Mouse (Mus musculus) embryonic facial prominence, embryonic 15.5 days (tissue): Measurements from ENCODE around the gene Vmn1r46. TPM values are rescaled to one million over a fixed set of nuclear protein-coding genes. Genes with fewer than 3 reads are reported as not detected.
"Not testable (repeated sequence)": the region's sequence is repeated elsewhere in the genome, so short reads cannot be mapped to it uniquely, and the experiment has no call there.

ENCODE experiments used
- ATAC-seq: fragments of 200-750 bp; cut with Nextera tagmentation; 2 replicates; pipeline ENCODE4 v1.8.0; 2017; ENCODE audit warnings: low read depth, moderate TSS enrichment; ENCODE audit not compliant: insufficient number of reproducible peaks, low FRiP score, low TSS enrichment
- H3K27ac ChIP-seq: fragments of 300-500 bp; sonication (generic); replicated peaks from 2 replicates; pipeline ENCODE4 v1.5.1; 2015; ENCODE audit warnings: mild to moderate bottlenecking, inconsistent platforms
- H3K27me3 ChIP-seq: fragments of 300-500 bp; sonication (generic); 2 replicates; pipeline ENCODE4 v1.6.1; 2015; ENCODE audit warnings: inconsistent platforms
- H3K36me3 ChIP-seq: fragments of 300-500 bp; sonication (generic); 2 replicates; pipeline ENCODE4 v1.6.1; 2015; ENCODE audit warnings: mild to moderate bottlenecking, inconsistent platforms
- H3K4me1 ChIP-seq: fragments of 300-500 bp; sonication (generic); 2 replicates; pipeline ENCODE4 v1.6.1; 2015; ENCODE audit warnings: inconsistent platforms
- H3K4me2 ChIP-seq: fragments of 300-500 bp; sonication (generic); replicated peaks from 2 replicates; pipeline ENCODE4 v1.6.1; 2015; ENCODE audit warnings: mild to moderate bottlenecking, inconsistent platforms
- H3K4me3 ChIP-seq: fragments of 300-500 bp; sonication (generic); replicated peaks from 2 replicates; pipeline ENCODE4 v1.5.1; 2015; ENCODE audit warnings: mild to moderate bottlenecking, inconsistent platforms
- H3K9ac ChIP-seq: fragments of 300-500 bp; sonication (generic); 2 replicates; pipeline ENCODE4 v1.6.1; 2015; ENCODE audit warnings: inconsistent platforms
- H3K9me3 ChIP-seq: fragments of 300-500 bp; sonication (generic); replicated peaks from 2 replicates; pipeline ENCODE4 v1.6.1; 2016; ENCODE audit warnings: inconsistent platforms
- WGBS: fragments of 180-500 bp; shearing (Covaris S2); methylation state at CpG from one replicate; pipeline ENCODE4 v1.1.7; 2015; 5-methylcytosine and 5-hydroxymethylcytosine counted together
- polyA plus RNA-seq: library from polyadenylated mRNA; unstranded; fragments of >200 nt; fragmentation: Nextera tagmentation; extraction: Ambion mirVana; gene quantifications from 2 replicates; pipeline ENCODE4 v1.2.1, GENCODE M21; 2015

The Vmn1r46 gene
- not detected in 2 replicates for polyA plus RNA-seq

- Histone ChIP-seq H3K4me3 (no peak within 1 kb of the TSS), H3K9ac (no peak within 1 kb of the TSS), H3K9me3 (no peaks in the 10 kb centered on the region), H3K4me2 (no peak within 1 kb of the TSS), H3K27ac (no peak within 1 kb of the TSS), H3K4me1 (no peaks in the 10 kb centered on the region), H3K27me3 (no peaks in the 10 kb centered on the region), H3K36me3 (no peaks in the 10 kb centered on the region)
- ATAC-seq: no peak
- 47% methylated on average over 2 of the region's 2 CpGs for WGBS
Measured at GRCm38 (mm10) chr6:89969013-89969412, at the start of gene Vmn1r46. Gene Vmn1r46 (plus strand): TSS chr6:89969313.

GRCm38 (mm10) chr6:89940498-89940897 is 28.6 kb upstream of the Vmn1r46 start, which contains the start of gene Vmn1r45:
Gene Vmn1r45 (minus strand): TSS chr6:89940598.
- not testable (repeated sequence) for H3K9me3 ChIP-seq, H3K36me3 ChIP-seq, ATAC-seq, H3K9ac ChIP-seq, H3K4me1 ChIP-seq, H3K27ac ChIP-seq, H3K27me3 ChIP-seq, H3K4me2 ChIP-seq, H3K4me3 ChIP-seq
- WGBS: 86% methylated on average over 2 of the region's 2 CpGs

GRCm38 (mm10) chr6:89940926-89941325 is 28.2 kb upstream of the Vmn1r46 start:
- Histone ChIP-seq H3K36me3 (no peaks in the 10 kb centered on the region), H3K4me3 (no peak overlapping the region), H3K4me1 (no peaks in the 10 kb centered on the region), H3K27me3 (no peaks in the 10 kb centered on the region), H3K9me3 (no peaks in the 10 kb centered on the region), H3K9ac (no peak overlapping the region), H3K27ac (no peak overlapping the region), H3K4me2 (no peak overlapping the region)
- WGBS: 73% methylated on average over 2 of the region's 2 CpGs
- no peak for ATAC-seq

GRCm38 (mm10) chr6:89953556-89953955 is 15.6 kb upstream of the Vmn1r46 start:
- H3K9me3 ChIP-seq: no peaks in the 10 kb centered on the region
- ATAC-seq: no peak
- no peaks in the 10 kb centered on the region for H3K4me1 ChIP-seq
- WGBS: 60% methylated on average over 2 of the region's 2 CpGs
- no peak overlapping the region for H3K9ac ChIP-seq
- H3K4me3 ChIP-seq: no peak overlapping the region
- no peaks in the 10 kb centered on the region for H3K27me3 ChIP-seq
- no peak overlapping the region for H3K27ac ChIP-seq
- no peak overlapping the region for H3K4me2 ChIP-seq
- H3K36me3 ChIP-seq: no peaks in the 10 kb centered on the region

- no peak for ATAC-seq
- H3K27ac ChIP-seq: no peak overlapping the region
- no peak overlapping the region for H3K9ac ChIP-seq
- no peaks in the 10 kb centered on the region for H3K36me3 ChIP-seq
- no peak overlapping the region for H3K4me3 ChIP-seq
- H3K9me3 ChIP-seq: no peaks in the 10 kb centered on the region
- no peak overlapping the region for H3K4me2 ChIP-seq
- H3K4me1 ChIP-seq: no peaks in the 10 kb centered on the region
- H3K27me3 ChIP-seq: no peaks in the 10 kb centered on the region
Measured at GRCm38 (mm10) chr6:89966341-89966740, 2.8 kb upstream of the Vmn1r46 start.

- Histone ChIP-seq H3K9ac (no peak overlapping the region), H3K36me3 (no peaks in the 10 kb centered on the region), H3K4me2 (no peak overlapping the region), H3K27me3 (no peaks in the 10 kb centered on the region), H3K4me3 (no peak overlapping the region), H3K27ac (no peak overlapping the region), H3K9me3 (no peaks in the 10 kb centered on the region), H3K4me1 (no peaks in the 10 kb centered on the region)
- no peak for ATAC-seq
- 16% methylated on average over 1 of the region's 1 CpGs for WGBS
Measured at GRCm38 (mm10) chr6:89985989-89986388, 16.9 kb downstream of the Vmn1r46 start.

- not testable (repeated sequence) for H3K27me3 ChIP-seq, H3K27ac ChIP-seq, H3K4me1 ChIP-seq, ATAC-seq, H3K9ac ChIP-seq, H3K36me3 ChIP-seq, H3K4me3 ChIP-seq, H3K9me3 ChIP-seq, H3K4me2 ChIP-seq
- WGBS: 88% methylated on average over 1 of the region's 1 CpGs
Measured at GRCm38 (mm10) chr6:90015847-90016246, 46.7 kb downstream of the Vmn1r46 start, which contains the start of gene Vmn1r47. Gene Vmn1r47 (plus strand): TSS chr6:90016147.

Other genes starting within 250 kb of the Vmn1r46 start
- not detected in 2 replicates for gene Vmn1r41, start 228.5 kb upstream of the Vmn1r46 start, polyA plus RNA-seq
- gene Vmn1r42, start 92.9 kb upstream of the Vmn1r46 start, polyA plus RNA-seq: not detected in 2 replicates
- 0.03 and 0.04 TPM in 2 replicates for gene Vmn1r43, start 92.9 kb upstream of the Vmn1r46 start, polyA plus RNA-seq
- gene Vmn1r44, start 85.7 kb upstream of the Vmn1r46 start, polyA plus RNA-seq: not detected in 2 replicates
- gene Vmn1r45, start 28.7 kb upstream of the Vmn1r46 start, polyA plus RNA-seq: not detected in 2 replicates
- not detected in 2 replicates for gene Vmn1r47, start 46.8 kb downstream of the Vmn1r46 start, polyA plus RNA-seq
- not detected in 2 replicates for gene Vmn1r48, start 67.5 kb downstream of the Vmn1r46 start, polyA plus RNA-seq
- gene Vmn1r49, start 109.2 kb downstream of the Vmn1r46 start, polyA plus RNA-seq: not detected in 2 replicates
- not detected in 2 replicates for gene Vmn1r50, start 132.1 kb downstream of the Vmn1r46 start, polyA plus RNA-seq
- 0.05 TPM in 1 of 2 replicates, not detected in the other for gene Vmn1r51, start 153.3 kb downstream of the Vmn1r46 start, polyA plus RNA-seq
- not detected in 2 replicates for gene Vmn1r52, start 205.5 kb downstream of the Vmn1r46 start, polyA plus RNA-seq
- not detected in 2 replicates for gene V1ra8, start 233.5 kb downstream of the Vmn1r46 start, polyA plus RNA-seq